Mouse (Mus musculus) heart, adult 2 months (tissue): Measurements from ENCODE around the gene Gm20388.

ENCODE experiments used
- CTCF ChIP-seq: fragments of 200-600 bp; IDR thresholded peaks from 2 replicates; pipeline ENCODE4 v1.8.1; 2022; ENCODE audit warnings: antibody characterized with exemption, mild to moderate bottlenecking, moderate library complexity
- POLR2A ChIP-seq: fragments of 200-500 bp; IDR thresholded peaks from 2 replicates; pipeline ENCODE4 v1.6.1; 2011; ENCODE audit warnings: mild to moderate bottlenecking, low read depth, low read length, control low read depth; ENCODE audit not compliant: insufficient read depth

DNA sequence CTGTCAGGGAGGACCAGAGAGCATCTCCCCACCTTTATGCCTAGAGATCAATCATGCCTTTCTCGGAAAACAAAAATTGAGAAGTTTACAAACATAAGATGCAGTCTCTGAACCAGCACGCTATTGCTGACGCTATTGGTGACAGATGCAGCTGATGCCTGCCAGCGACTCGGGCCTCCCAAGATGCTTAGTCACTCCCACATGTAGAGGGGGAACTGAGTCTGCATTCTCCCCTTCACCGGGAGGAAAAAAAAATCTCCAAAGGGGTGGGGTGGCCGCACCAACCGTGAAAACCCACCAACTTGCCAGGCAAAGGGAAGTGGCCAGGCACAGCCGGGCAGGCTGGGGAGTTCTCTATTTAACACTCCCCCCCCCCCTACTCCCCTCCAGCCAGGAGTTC, 1480.6 kb downstream of the Gm20388 start:
- TF ChIP-seq CTCF, result no peak
- TF ChIP-seq POLR2A, result no peak
